Mouse (Mus musculus) bone marrow macrophage, adult 2 months (primary cell): ENCODE results near the gene Snai1. TPM values are rescaled to one million over a fixed set of nuclear protein-coding genes. Genes with fewer than 3 reads are reported as not detected.

Experiments
- H3K27ac ChIP-seq: 2 replicates; pipeline ENCODE4 v1.5.1; 2012; ENCODE audit warnings: low read depth, low read length; ENCODE audit not compliant: insufficient read depth
- H3K4me1 ChIP-seq: 2 replicates; pipeline ENCODE4 v1.6.1; 2012; ENCODE audit warnings: low read length; ENCODE audit not compliant: control insufficient read depth, insufficient read depth
- H3K4me3 ChIP-seq: 2 replicates; pipeline ENCODE4 v1.5.1; 2012; ENCODE audit warnings: mild to moderate bottlenecking, low read length, moderate library complexity; ENCODE audit not compliant: insufficient read depth
- CTCF ChIP-seq: IDR thresholded peaks from 2 replicates; pipeline ENCODE4 v1.5.1; 2012; ENCODE audit warnings: low read depth, mild to moderate bottlenecking, low read length, moderate library complexity
- POLR2A ChIP-seq: IDR thresholded peaks from 2 replicates; pipeline ENCODE4 v1.6.1; 2012; ENCODE audit warnings: mild to moderate bottlenecking, low read depth, low read length, borderline replicate concordance
- polyA plus RNA-seq: library from polyadenylated mRNA; stranded (reverse); fragments of >200 nt; gene quantifications from 2 replicates; pipeline ENCODE4 v1.2.4, GENCODE M21; 2012; ENCODE audit not compliant: missing spikeins, insufficient read depth, insufficient read length

The Snai1 gene
- polyA plus RNA-seq, 1 experiment: 0.79 TPM

DNA sequence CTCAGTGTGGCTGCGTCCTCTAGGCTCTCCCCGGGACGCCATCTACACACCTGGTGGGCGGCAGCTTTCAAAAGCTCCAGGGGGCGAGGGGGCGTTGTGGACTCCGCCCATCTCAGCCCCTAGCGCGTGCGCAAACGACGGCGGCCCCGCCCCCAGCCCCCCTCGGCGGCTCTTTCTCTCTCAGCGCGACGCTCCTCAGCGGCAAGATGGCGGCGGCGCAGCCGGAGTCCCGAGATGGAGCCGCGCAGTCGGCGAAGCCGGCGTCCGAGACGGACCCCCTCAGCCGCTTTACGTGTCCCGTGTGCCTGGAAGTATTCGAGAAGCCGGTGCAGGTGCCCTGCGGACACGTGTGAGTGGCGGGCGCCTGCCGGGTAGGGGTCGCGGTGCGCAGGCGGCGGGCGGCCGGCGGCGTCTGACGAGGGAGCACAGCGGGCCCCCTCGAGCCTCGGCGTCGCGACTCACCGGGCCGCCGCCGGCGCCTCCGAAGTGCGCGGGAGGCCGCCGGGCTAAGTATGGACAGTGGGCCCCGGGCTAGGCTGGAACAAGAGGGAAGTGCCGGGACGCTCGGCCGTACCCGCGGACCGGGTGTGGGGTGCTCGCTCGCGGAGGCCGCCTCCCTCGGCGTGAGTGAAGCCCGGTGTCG, 34.6 kb upstream of the Snai1 start:
- TF ChIP-seq CTCF (no peak), POLR2A (no peak; the same call in 1 of the 2 replicates)
- peak overlapping the region; percentile 96 for H3K4me3 ChIP-seq
- H3K4me1 ChIP-seq: peaks cover 22% of the 10 kb centered on the region
- peak overlapping the region; percentile 71 for H3K27ac ChIP-seq

DNA sequence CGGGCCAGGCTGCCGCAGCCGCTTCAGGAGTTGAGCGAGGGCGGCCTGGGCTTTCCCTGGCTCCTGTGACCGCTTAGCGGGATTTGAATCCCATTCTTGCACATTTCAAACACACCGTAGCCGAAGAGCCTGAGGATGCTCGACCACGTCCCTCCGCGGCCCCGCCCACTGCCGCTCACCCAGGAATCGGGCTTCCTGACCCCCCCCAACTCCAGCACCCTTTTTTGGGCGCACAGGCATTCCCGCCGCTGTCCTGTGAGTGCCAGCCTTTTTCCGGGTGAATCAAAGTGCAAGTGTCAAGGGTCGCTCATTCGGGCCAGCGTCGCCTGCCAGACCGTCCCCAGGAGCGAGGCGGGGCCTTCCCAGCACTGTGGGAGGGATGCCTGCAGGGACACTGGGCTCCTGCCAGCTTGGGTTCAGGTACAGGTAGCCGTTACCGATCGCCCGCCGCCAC, 34.1 kb upstream of the Snai1 start:
- Histone ChIP-seq H3K4me1 (peaks cover 22% of the 10 kb centered on the region), H3K4me3 (peak overlapping the region; percentile 96), H3K27ac (peak overlapping the region; percentile 71)
- TF ChIP-seq CTCF (no peak), POLR2A (no peak)

DNA sequence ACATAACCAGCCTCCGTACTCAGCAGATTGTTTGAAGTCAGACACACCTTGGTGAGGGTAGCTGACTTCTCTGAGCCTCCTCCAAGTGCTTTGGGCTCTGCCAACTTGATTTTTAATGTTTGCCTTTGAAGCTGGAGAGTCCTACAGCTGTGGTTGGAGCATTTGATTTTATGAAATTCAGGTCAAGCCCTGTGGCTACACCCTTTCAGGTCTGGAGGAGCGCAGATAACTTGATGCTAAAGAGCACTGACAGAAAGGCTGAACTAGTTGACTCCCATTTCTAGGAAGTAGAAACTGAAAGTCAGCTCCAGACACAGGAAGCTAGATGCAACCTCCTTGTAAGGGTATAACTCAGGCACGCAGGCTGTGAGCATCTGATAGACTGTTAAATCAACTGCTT, 32.9 kb upstream of the Snai1 start:
- peaks cover 22% of the 10 kb centered on the region for H3K4me1 ChIP-seq
- peak overlapping the region; percentile 71 for H3K27ac ChIP-seq
- no peak for TF ChIP-seq CTCF
- TF ChIP-seq POLR2A: no peak
- peak overlapping the region; percentile 96 for H3K4me3 ChIP-seq

DNA sequence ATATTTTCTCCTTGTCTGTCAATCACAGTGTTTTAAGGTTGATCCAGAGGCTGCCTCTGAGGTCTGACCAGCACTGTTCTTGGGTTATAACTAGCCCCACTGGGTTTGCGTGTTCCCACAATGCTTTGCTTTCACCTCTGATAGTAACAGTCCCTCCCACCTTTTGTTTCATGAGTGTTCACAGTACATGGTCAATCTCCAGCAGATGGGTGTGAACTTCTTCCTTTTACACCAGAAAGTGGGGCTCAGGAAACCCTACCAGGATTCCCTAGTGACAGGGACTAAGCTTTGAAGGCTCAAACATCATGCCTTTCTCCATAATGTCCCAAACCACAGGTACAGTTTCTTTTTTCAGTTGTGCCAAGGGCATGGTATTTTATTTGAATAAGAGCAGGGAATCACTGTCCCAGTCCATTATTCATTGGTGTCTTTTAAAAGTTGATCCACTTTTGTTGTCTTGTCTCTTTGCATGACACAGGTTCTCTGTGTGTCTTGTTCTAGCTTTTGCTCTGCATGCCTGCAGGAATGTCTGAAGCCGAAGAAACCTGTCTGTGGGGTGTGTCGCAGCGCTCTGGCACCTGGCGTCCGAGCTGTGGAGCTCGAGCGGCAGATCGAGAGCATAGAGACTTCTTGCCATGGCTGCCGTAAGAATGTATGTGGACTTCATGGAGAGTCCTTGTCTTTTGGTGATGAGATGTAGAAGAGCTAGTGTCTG, 31.3 kb upstream of the Snai1 start:
- H3K4me3 ChIP-seq: no peak overlapping the region
- peaks cover 22% of the 10 kb centered on the region for H3K4me1 ChIP-seq
- TF ChIP-seq CTCF (no peak), POLR2A (no peak)
- no peak overlapping the region for H3K27ac ChIP-seq

DNA sequence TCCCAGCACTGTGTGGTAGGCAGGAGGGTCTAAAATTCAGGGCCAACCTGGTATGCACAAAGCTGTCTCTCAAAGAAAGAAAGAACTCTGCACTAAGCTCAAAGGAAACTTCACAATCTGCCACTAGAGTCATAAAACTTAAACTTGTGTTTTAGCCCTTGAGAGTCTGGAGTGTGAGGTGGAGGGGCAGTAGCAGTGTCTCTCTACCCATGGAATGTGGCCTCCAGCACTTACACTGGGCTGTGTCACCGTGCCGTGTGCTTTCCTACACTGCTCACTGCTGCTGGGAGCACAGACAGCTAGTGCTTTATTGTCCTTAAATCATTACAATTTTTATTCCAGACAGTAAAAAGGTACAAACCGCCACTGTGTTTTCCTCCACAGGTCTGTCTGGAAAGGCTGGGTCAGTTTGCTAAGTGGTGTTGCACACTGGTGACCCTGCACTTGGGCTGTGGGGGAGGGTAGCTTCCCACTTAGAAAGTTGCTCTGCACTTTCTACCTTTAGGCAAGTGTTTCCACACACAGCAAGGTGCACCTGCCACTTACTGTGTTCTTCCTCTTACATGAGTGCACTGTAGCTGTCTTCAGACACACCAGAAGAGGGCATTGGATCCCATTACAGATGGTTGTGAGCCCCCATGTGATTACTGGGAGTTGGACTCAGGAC, 30.1 kb upstream of the Snai1 start:
- Histone ChIP-seq H3K27ac (no peak overlapping the region), H3K4me3 (no peak overlapping the region), H3K4me1 (peaks cover 22% of the 10 kb centered on the region)
- TF ChIP-seq POLR2A: no peak

DNA sequence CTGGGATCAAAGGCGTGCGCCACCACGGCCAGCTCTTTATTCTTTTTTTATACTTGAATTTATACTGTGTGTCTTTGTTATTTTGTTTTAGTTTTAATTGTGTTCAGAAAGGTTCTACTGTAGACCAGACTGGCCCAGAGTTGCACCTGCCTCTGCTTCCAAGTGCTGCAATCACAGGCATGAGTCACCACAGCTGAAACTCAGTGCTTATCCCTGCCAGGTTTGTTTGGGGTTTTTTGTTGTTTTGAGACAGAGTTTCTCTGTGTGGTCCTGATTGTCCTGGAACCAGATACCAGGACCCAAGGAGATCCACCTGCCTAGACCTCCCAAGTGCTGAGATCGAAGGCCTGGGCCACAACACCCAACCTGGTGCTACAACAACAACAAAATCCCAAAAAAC, 29.4 kb upstream of the Snai1 start:
- Histone ChIP-seq H3K27ac (no peak overlapping the region), H3K4me1 (peaks cover 22% of the 10 kb centered on the region), H3K4me3 (no peak overlapping the region)
- no peak for TF ChIP-seq CTCF
- no peak for TF ChIP-seq POLR2A

DNA sequence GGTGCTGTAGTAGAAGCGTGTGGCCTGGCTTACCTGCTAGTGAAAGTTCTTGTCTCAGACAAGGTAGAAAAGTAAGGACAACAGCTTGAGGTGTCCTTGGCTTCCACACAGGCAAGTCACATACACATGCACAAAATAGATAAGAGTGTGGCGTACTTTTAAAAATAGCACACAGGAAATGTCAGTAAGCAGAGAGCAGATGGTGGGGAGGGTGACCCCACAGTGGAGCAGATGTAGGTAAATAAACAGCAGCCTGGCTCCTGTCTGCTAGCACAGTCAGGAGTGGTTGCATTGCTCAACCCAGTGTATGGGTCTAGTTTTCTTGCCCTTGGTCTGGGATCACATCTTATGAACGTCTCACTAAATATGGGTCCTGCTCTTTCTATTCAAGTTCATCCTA, 27.5 kb upstream of the Snai1 start:
- no peak overlapping the region for H3K27ac ChIP-seq
- H3K4me3 ChIP-seq: no peak overlapping the region
- TF ChIP-seq POLR2A (no peak), CTCF (no peak)
- peaks cover 14% of the 10 kb centered on the region for H3K4me1 ChIP-seq

DNA sequence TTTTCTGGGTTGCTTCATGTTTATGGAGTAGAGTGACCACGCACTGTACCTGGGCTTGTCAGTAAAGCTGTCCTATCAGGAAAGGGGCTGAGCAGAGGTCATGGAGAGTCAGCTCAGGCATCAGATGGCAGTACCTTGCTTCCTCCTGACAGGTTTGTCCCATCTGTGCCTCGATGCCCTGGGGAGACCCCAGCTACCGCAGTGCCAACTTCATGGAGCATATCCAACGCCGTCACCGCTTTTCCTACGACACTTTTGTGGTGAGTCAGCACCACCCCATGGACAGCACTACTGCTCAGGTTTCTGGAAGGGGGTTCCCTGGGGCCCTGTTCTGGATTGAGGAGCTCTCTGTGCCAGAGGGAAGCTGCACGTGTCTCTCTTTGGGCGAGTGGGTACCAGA, 25.6 kb upstream of the Snai1 start:
- H3K4me3 ChIP-seq: no peak overlapping the region
- no peaks in the 10 kb centered on the region; the same call in 1 of the 2 replicates for H3K4me1 ChIP-seq
- TF ChIP-seq POLR2A (no peak), CTCF (no peak)
- H3K27ac ChIP-seq: no peak overlapping the region

DNA sequence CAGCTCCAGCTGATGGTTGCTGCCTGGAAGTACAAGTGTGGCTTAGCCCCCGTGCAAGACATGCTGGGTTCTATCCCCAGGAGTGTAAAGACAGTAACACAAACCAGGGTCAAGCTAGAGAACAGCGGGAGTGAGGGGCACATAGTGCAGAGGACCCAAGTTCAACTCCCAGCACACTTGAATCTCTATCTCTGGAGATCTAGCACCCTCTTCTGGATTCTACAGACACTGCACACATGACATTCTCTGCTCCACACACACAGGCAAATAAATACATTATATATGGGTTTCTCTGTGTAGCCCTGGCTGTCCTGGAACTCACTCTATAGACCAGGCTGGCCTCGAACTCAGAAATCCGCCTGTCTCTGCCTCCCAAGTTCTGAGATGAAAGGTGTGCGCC, 25.0 kb upstream of the Snai1 start:
- Histone ChIP-seq H3K4me3 (no peak overlapping the region), H3K4me1 (no peaks in the 10 kb centered on the region; the same call in 1 of the 2 replicates), H3K27ac (no peak overlapping the region)
- TF ChIP-seq CTCF (peak; percentile 9; the same call in 1 of the 2 replicates), POLR2A (no peak)

DNA sequence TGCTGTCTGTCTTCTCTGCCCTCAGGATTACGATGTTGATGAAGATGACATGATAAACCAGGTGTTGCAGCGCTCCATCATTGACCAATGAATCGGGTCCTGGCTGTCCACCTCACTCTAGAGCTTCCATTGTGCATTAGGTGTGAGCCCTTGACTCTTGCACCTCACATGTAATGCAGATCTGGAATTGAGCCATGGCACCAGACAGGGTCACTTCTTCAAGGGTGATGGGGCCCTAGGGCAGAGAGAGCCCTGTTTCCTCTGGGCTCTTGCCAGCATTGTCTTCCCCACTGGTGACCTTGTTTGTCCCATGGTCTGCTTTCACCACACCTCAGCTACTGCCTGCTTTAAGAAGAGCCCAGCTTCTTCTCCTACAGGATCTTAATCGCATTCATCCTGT, 23.4 kb upstream of the Snai1 start:
- Histone ChIP-seq H3K27ac (no peak overlapping the region), H3K4me3 (no peak overlapping the region), H3K4me1 (no peaks in the 10 kb centered on the region)
- TF ChIP-seq CTCF: no peak
- no peak for TF ChIP-seq POLR2A
